Mouse (Mus musculus) thymus, adult 2 months (tissue): ENCODE measurements around the gene Atf6.

Experiments
- CTCF ChIP-seq: fragments of 200-500 bp; IDR thresholded peaks from 2 replicates; pipeline ENCODE4 v1.5.1; 2012; ENCODE audit warnings: mild to moderate bottlenecking, control low read depth, low read length, moderate library complexity, borderline replicate concordance; ENCODE audit not compliant: control insufficient read depth, poor library complexity, insufficient read depth; ENCODE audit errors: extremely low read depth
- POLR2A ChIP-seq: fragments of 200-500 bp; IDR thresholded peaks from 2 replicates; pipeline ENCODE4 v1.6.1; 2012; ENCODE audit warnings: mild to moderate bottlenecking, low read length, control low read depth, moderate library complexity; ENCODE audit not compliant: control insufficient read depth, poor library complexity, insufficient read depth; ENCODE audit errors: extremely low read depth

GRCm38 (mm10) chr1:170702958-170703357 lies 164.6 kb downstream of the Atf6 start:
- TF ChIP-seq CTCF (no peak), POLR2A (no peak)
